Mouse (Mus musculus) thymus, adult 18-20 months (tissue): ENCODE measurements around the gene Gab2.

Source experiments
- DNase-seq, 2 experiments: peaks; one replicate each; pipeline ENCODE4 v3.0.0; 2022; ENCODE audit warnings: mixed read lengths in 2 of 2

Gab2 gene

GRCm38 (mm10) chr7:97081242-97081958, at the start of gene Gab2:
Gene Gab2, plus strand, starts transcription at chr7:97081586.
- DNase-seq, result peak; percentile 37 to 47

- DNase-seq, result no peak
Observed at GRCm38 (mm10) chr7:97032412-97032811, 49.0 kb upstream of the Gab2 start.

DNA sequence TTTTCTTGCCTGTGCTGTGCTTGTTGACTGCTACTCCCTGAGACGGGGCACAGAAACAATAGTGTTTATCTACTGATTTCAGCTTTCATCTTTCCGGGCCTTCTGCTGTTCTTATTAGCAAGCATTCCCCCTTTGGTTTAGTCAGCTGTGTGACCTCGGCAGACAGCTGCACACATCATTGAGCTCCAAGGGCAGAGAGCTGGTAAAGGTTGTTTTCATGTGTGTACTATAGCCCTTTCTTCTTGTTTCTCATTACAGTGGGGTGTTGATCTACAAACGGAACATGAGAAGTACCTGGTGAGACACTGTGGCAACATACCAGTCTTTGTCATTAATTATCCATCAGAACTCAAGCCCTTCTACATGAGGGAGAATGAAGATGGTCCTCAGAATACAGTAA, 41.7 kb upstream of the Gab2 start:
- no peak for DNase-seq

DNA sequence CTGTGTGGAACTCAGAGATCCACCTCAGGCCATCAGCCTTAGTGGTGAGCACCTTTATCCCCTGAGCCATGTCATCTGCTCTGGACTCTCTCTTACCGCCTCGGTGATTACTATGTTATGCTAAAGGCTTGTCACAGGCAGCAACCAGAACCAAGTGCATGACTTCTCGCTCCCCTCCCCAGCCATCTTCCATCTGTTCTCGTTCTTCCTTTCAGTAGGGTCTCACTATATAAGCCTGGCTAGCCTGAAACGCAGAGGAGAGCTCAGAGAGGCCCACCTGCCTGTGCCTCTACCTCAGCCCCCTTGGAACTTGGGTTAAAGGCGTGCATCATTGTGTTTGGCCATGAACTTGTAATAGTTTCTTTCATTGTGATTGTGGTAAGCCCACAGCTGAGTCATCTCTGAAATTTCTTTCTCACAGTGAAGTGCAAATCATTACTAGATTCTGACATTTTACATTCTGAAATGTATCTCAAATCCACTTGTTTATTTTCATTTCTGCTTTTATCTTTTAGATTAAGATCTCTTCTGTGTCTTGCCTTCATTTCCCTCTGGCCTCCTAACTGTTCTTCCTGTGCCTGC, 39.4 kb upstream of the Gab2 start:
- DNase-seq, result no peak

GRCm38 (mm10) chr7:97042981-97043380, 38.4 kb upstream of the Gab2 start:
- no peak for DNase-seq

- no peak for DNase-seq
Observed at GRCm38 (mm10) chr7:97060966-97061365, 20.4 kb upstream of the Gab2 start.

- DNase-seq, result no peak
Observed at GRCm38 (mm10) chr7:97071512-97071911, 9.9 kb upstream of the Gab2 start.

DNA sequence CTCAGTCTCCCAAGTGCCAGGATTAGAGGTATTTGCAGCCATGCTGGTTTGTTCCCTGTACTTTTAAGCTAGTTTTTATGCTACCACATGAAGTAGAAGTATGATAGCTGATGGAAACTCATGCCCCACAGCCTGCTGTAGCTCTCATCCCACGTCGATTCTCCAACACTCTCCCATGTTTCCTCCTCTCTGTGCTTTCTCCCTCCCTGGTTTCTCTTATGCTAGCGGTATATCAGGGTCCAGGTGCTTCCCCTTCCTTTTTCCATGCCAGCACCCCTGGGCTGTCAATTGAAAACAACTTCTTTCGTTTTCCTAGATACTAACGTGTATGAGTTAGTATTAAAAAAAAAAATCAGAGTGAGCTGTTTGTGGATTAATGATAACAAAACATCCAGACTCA, 9.3 kb upstream of the Gab2 start:
- no peak for DNase-seq

DNA sequence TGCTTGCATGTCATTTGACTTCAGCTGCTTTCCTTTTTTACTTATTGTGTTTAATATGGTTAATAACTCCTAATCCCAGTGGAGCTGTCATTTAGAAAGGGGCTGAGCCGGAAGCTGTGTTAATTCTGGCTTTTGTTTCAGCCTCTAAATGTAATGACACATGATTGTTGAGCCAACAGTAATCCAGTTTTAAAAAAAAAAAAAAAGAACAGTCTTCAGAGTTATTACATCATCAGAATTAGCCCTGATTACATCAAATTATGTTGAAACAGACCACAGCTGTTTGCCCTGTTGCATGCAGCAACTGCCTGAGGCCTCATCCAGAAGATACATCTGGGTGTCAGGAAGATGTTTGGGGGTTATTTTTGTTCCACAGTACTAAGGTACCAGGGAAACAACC, 6.4 kb upstream of the Gab2 start:
- DNase-seq, result no peak

DNA sequence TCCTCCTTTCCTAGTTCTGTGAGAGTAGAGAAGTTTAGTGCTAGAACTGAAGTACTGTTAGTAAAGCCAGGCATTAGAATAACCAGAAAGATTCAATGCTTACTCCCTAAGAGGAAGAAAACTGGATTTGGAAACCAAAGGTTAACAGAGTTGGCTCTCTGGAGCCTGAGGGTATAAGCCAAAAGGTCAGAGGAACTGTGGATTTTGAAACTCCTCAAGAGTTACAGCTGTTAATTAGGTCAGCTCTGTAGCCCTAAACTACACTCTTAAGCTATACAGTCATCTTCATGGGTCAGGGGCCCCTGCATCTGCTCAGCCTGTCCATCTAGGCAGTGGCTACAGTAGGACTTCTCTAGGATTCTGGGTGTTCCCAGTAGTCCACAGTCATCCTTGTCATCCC, 4.4 kb upstream of the Gab2 start:
- DNase-seq, result no peak

DNA sequence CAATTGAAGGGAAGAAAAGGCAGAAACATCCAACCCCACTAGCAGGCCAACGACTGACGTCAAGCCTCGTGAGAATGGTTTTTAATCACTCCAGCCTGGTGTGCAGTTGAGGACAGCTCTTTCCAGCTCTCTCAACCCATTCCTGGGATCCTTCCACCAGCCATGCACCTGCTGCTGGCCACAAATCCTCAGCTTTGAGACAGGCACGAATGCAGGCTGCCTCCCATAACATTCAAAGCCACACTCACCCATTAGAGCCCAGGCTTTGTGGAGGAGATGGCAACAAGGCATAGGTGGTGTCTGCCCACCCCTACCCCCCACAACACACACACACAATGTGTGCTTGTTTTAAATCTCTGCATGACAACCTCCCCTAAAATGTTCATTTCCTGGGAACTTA, 2.7 kb upstream of the Gab2 start:
- no peak for DNase-seq

DNA sequence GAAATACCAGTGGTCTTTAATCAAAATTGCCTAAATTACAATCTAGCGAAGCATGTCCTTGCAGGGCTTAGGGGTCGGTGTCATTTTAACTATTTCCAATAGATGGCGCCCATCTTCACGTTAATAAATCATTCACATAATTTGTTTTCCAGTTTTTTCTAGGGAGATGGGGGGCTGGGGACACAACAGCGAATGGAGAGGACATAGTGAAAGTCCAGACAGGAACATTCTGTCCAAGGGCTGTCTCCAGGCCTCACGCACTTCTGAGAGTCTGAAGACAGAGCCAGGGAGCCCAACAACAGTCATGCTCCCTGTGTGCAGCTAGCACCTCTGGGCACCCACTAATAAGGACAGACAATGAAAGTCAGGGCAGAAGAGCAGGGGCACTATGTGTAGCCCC, 2.2 kb upstream of the Gab2 start:
- no peak for DNase-seq

DNA sequence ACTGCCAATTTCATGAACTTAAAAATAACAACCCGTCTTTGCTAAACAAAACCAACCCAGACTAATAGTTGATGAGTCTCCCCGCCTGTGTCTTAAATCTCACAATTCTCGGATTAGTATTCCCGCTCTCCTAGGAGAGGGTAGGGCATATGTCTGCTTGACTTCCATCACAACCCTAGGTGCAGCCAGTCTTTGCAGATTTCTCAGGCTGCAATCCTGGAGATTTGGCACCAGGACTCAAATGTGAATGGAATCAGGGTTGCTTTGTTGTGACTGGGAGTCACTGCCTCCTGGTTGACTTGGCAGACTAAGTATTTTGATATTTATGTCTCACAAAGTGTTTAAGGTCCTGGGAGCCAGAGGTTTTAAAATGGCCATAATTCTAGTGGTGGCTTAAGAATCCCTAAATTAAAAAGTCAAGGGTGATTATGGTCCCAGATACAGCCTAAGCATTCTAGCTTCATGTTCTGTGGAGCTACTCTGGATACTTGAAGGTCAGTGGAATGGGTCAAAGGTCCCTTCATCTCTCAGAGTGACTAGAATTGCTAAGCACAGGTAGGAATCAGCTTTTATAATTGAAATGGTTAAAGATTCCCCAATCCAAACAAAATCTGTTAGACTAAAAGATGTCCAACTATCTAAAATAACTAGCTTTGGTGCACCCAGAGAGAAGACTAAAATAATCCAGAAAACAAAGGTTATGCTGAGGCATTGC, 1.6 kb upstream of the Gab2 start:
- DNase-seq, result no peak

- no peak for DNase-seq
Observed at GRCm38 (mm10) chr7:97080621-97081241, 655 bp upstream of the Gab2 start.

- no peak for DNase-seq
Observed at GRCm38 (mm10) chr7:97081959-97082218, 503 bp downstream of the Gab2 start.

- DNase-seq, result peak in 1 of 2 experiments; percentile 9
Observed at GRCm38 (mm10) chr7:97082219-97083101, 1.1 kb downstream of the Gab2 start.

- DNase-seq, result no peak
Observed at GRCm38 (mm10) chr7:97083579-97083978, 2.2 kb downstream of the Gab2 start.

- no peak for DNase-seq
Observed at GRCm38 (mm10) chr7:97084181-97084580, 2.8 kb downstream of the Gab2 start.

DNA sequence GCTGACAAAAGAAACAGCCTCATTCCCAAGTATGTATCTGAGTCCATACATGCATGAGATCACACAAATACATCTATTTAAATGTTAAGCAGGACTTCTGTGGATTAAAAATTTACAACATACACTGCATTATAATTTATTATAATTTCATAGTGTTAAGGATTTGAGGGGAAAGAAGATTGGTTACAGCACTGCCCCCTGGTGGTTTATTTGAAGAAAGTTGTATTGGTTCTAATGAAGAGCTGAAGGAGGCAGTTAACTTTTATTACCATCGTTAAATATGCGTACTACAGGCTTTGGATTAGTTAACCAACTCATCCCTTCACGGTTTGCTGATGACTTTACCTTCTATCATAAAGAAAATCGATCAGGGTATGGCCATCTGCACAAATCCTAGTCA, 3.9 kb downstream of the Gab2 start:
- no peak for DNase-seq

DNA sequence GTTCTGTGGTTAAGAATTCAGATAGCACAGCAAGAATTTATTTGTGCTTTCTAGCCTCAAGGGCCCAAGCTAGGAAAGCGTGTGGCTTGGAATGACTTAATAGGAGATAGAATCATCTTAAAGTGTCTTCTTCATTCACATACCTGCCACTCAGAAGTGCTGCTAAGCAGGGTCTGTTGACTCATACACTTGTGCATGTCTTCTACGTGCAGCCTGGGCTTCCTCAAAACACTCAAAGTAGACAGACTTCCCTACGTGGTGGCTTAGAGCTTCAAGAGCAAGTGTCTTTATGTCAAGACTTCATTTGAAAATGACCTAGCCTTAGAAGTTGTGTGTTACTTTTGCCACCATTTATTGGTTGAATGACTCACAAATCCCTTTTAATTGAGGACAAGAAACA, 12.9 kb downstream of the Gab2 start:
- DNase-seq, result no peak

GRCm38 (mm10) chr7:97108119-97108518, 26.7 kb downstream of the Gab2 start:
- no peak for DNase-seq

- no peak for DNase-seq
Observed at GRCm38 (mm10) chr7:97128949-97129348, 47.6 kb downstream of the Gab2 start.

DNA sequence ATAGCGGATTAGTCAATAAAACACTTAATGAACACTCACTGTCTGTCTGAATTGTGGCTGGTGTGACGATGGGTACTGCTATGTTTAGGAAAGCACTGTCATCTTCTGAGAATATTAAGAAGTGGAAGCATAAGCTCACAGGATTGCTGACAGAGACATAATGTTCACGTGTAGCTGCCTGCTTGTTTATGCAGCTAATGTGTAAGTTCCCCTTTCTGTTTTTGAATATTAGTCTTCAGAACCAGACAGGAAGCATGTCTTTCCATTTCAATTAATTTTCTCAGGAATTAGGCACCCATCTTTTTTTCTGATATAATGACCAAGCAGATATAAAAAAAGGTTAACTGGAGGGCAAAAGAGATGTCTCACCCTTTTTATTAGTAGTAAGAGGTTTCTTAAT, 55.1 kb downstream of the Gab2 start:
- DNase-seq, result no peak
